Mouse (Mus musculus) regulatory T cell (primary cell): ENCODE measurements around the gene Usp46.

Experiments used
- in situ Hi-C: fragments of 300-600 bp; cut with MboI, MseI; formaldehyde crosslinking; loops from one replicate; pipeline ENCODE4 v1.15.1; 2025; ENCODE audit warnings: high pct_unique_total_duplicates

Usp46 gene

GRCm38 (mm10) chr5:74067831-74068713 lies at the start of gene Usp46:
Usp46 (minus strand) TSS chr5:74068431.
- in situ Hi-C loops, result no loop called here

GRCm38 (mm10) chr5:74113961-74114689 lies 45.9 kb upstream of the Usp46 start:
- in situ Hi-C loops, result no loop called here

- in situ Hi-C loops, result no loop called here
Observed at GRCm38 (mm10) chr5:74105445-74105844, 37.2 kb upstream of the Usp46 start.

GRCm38 (mm10) chr5:74101761-74102160 lies 33.5 kb upstream of the Usp46 start:
- in situ Hi-C loops, result no loop called here

GRCm38 (mm10) chr5:74099046-74099445 lies 30.8 kb upstream of the Usp46 start:
- in situ Hi-C loops, result loop anchor here (10.0 kb wide), 1 partner anchor 166 kb away; no protein-coding TSS in a partner anchor

- in situ Hi-C loops, result loop anchor here (10.0 kb wide), 1 partner anchor 167 kb away; no protein-coding TSS in a partner anchor
Observed at GRCm38 (mm10) chr5:74097854-74098220, 29.6 kb upstream of the Usp46 start.

- in situ Hi-C loops, result loop anchor here (10.0 kb wide), 1 partner anchor 168 kb away; no protein-coding TSS in a partner anchor
Observed at GRCm38 (mm10) chr5:74097116-74097853, 29.1 kb upstream of the Usp46 start.

- in situ Hi-C loops, result loop anchor here (10.0 kb wide), 1 partner anchor 169 kb away; no protein-coding TSS in a partner anchor
Observed at GRCm38 (mm10) chr5:74096060-74096459, 27.8 kb upstream of the Usp46 start.

- in situ Hi-C loops, result loop anchor here (10.0 kb wide), 1 partner anchor 169 kb away; no protein-coding TSS in a partner anchor
Observed at GRCm38 (mm10) chr5:74095611-74096010, 27.4 kb upstream of the Usp46 start.

- in situ Hi-C loops, result loop anchor here (10.0 kb wide), 1 partner anchor 170 kb away; no protein-coding TSS in a partner anchor
Observed at GRCm38 (mm10) chr5:74094841-74095437, 26.7 kb upstream of the Usp46 start.

GRCm38 (mm10) chr5:74093556-74094428 lies 25.6 kb upstream of the Usp46 start:
- in situ Hi-C loops, result loop anchor here (10.0 kb wide), 1 partner anchor 171 kb away; no protein-coding TSS in a partner anchor

GRCm38 (mm10) chr5:74092833-74093555 lies 24.8 kb upstream of the Usp46 start:
- in situ Hi-C loops, result loop anchor here (10.0 kb wide), 1 partner anchor 172 kb away; no protein-coding TSS in a partner anchor

GRCm38 (mm10) chr5:74092481-74092832 lies 24.2 kb upstream of the Usp46 start:
- in situ Hi-C loops, result loop anchor here (10.0 kb wide), 1 partner anchor 172 kb away; no protein-coding TSS in a partner anchor

- in situ Hi-C loops, result loop anchor here (5.0 to 10.0 kb wide), 3 partner anchors 108 to 435 kb away; partner anchors contain the start of gene Rasl11b
Observed at GRCm38 (mm10) chr5:74089643-74090042, 21.4 kb upstream of the Usp46 start.

GRCm38 (mm10) chr5:74081756-74082155 lies 13.5 kb upstream of the Usp46 start:
- in situ Hi-C loops, result loop anchor here (10.0 kb wide), 1 partner anchor 443 kb away; no protein-coding TSS in a partner anchor

- in situ Hi-C loops, result no loop called here
Observed at GRCm38 (mm10) chr5:74078861-74079615, 10.8 kb upstream of the Usp46 start.

- in situ Hi-C loops, result no loop called here
Observed at GRCm38 (mm10) chr5:74078400-74078799, 10.2 kb upstream of the Usp46 start.

GRCm38 (mm10) chr5:74077959-74078358 lies 9.7 kb upstream of the Usp46 start:
- in situ Hi-C loops, result no loop called here
